Mouse (Mus musculus) thymus, postnatal 25 days (tissue): Measurements from ENCODE around the gene Adm.

Experiments
- DNase-seq: peaks from one replicate; pipeline ENCODE4 v3.0.0; 2022

The Adm gene

GRCm38 (mm10) chr7:110668247-110668646, 40.8 kb downstream of the Adm start:
- DNase-seq, result no peak

- DNase-seq, result no peak
Measured at GRCm38 (mm10) chr7:110668756-110669155, 41.3 kb downstream of the Adm start.

DNA sequence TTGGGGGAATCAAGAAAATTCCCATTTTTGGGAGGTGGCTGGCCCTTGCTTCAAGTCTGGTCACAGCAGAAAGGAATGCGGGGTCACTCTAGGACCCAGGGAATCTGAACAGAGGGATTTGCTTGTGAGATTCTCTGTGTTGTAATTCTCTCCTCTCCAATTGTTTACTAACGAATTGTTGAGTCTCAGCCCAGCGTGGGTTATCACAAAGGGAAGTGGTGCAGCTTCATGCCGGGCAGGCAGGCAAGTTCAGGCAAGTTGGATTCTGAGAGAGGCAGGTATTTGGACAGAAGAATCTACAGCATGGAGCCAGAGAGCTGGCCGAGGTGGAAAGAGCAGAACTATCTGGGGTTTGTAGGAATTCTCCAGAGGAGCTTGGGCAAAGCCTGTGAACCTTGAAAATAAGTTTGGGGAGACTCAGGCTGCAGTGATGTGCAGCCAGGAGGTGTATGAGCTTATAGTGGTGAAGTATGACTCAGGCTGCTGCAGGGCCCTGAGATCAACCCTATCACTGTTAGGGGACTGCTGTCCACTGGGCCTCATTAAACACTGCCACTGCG, 43.7 kb downstream of the Adm start:
- DNase-seq, result no peak
